Mouse (Mus musculus) spleen, adult 2 months (tissue): ENCODE data around the gene Gm17949. TPM values are rescaled to one million over a fixed set of nuclear protein-coding genes. Genes with fewer than 3 reads are reported as not detected.
A peak's percentile ranks its signal among the peaks of the same experiment; 100 is the strongest.

Experiments
- DNase-seq, 2 experiments: peaks; one replicate each; pipeline versions ENCODE4 v3.0.0 to v3.0.0-alpha.2; 2012 to 2021; ENCODE audit warnings: low spot score in 2 of 2, low read depth in 1 of 2
- H3K27ac ChIP-seq: fragments of 200-500 bp; 2 replicates; pipeline ENCODE4 v1.5.1; 2012; ENCODE audit warnings: low read length, inconsistent platforms; ENCODE audit not compliant: insufficient read depth
- H3K27me3 ChIP-seq: fragments of 200-500 bp; 2 replicates; pipeline ENCODE4 v1.6.1; 2012; ENCODE audit warnings: mild to moderate bottlenecking, moderate library complexity, low read length, inconsistent platforms; ENCODE audit not compliant: control insufficient read depth, insufficient read depth
- H3K36me3 ChIP-seq: fragments of 200-500 bp; 2 replicates; pipeline ENCODE4 v1.6.1; 2012; ENCODE audit warnings: mild to moderate bottlenecking, low read length, inconsistent platforms; ENCODE audit not compliant: control insufficient read depth, insufficient read depth
- H3K4me1 ChIP-seq: fragments of 200-500 bp; 2 replicates; pipeline ENCODE4 v1.6.1; 2011; ENCODE audit warnings: inconsistent platforms; ENCODE audit not compliant: control insufficient read depth, insufficient read depth, insufficient read length
- H3K4me3 ChIP-seq: fragments of 200-500 bp; 2 replicates; pipeline ENCODE4 v1.5.1; 2011; ENCODE audit warnings: mild to moderate bottlenecking, inconsistent platforms; ENCODE audit not compliant: insufficient read depth, insufficient read length; ENCODE audit errors: extremely low read depth
- CTCF ChIP-seq: fragments of 200-500 bp; IDR thresholded peaks from 2 replicates; pipeline ENCODE4 v1.5.1; 2011; ENCODE audit warnings: mild to moderate bottlenecking, inconsistent platforms; ENCODE audit not compliant: insufficient read depth, insufficient read length, insufficient replicate concordance; ENCODE audit errors: extremely low read depth
- POLR2A ChIP-seq: fragments of 200-500 bp; IDR thresholded peaks from 2 replicates; pipeline ENCODE4 v1.6.1; 2011; ENCODE audit warnings: low read depth, low read length, inconsistent platforms
- WGBS: fragments of 180-500 bp; shearing (Covaris S2); methylation state at CpG from one replicate; pipeline ENCODE4 v1.1.7; 2018; 5-methylcytosine and 5-hydroxymethylcytosine counted together
- polyA plus RNA-seq: library from polyadenylated mRNA; depleted of rRNA; stranded (reverse); fragments of >200 nt; gene quantifications from 2 replicates; pipeline ENCODE4 v1.2.3, GENCODE M21; 2012

Gene Gm17949
- polyA plus RNA-seq, 1 experiment: 0.07 TPM

DNA sequence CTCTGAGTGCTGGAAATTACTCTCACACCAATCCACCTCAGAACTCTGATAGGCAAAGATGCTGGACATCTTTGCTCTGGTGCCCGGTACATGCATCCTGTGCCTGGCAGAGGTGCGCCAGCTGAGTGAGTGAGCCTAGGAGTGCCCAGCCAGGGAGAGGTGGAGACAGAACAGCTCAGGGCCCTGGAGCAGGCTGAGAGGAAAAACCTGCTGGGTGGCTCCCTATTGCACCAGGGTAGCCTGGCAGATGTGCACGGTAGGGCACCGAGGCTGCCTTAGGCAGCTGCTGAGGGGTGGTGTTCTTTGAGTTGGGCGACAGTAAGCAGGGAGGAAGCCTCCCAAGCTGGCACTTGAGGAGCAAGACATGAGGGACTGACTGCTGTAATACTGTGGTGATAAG is 29.3 kb upstream of the Gm17949 start, which contains the start of gene Acer1:
Gene Acer1 (minus strand): TSS at position 114 of the 400 bp plus-strand sequence.
- H3K27ac ChIP-seq: no peak within 1 kb of the TSS
- H3K36me3 ChIP-seq: no peaks in the 10 kb centered on the region
- no peaks in the 10 kb centered on the region for H3K27me3 ChIP-seq
- 87% methylated on average over 5 of the region's 5 CpGs for WGBS
- no peaks in the 10 kb centered on the region for H3K4me1 ChIP-seq
- TF ChIP-seq POLR2A (no peak), CTCF (no peak)
- no peak for DNase-seq
- no peak within 1 kb of the TSS for H3K4me3 ChIP-seq

DNA sequence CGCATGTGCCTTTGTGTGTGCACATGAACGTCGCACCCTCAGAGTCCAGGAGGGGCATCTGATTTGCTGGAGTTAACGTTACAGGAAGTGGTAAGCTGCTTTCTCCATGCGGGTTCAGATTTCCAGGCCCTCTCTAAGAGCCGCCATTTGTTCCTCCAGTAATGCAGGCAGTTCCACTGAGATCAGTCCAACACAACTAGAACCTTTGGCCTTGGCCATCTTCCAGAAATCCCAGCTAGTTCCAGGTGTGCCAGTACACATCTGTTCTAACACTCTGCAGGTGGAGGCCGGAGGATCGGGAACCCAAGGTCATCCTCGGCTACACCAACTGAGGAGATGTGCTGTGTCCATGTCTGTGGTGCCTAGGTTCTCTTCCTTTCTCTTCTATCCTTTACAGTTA is 26.4 kb upstream of the Gm17949 start:
- Histone ChIP-seq H3K27me3 (no peaks in the 10 kb centered on the region), H3K4me1 (no peaks in the 10 kb centered on the region), H3K36me3 (no peaks in the 10 kb centered on the region), H3K27ac (no peak overlapping the region), H3K4me3 (no peak overlapping the region)
- TF ChIP-seq CTCF (no peak), POLR2A (no peak)
- 72% methylated on average over 9 of the region's 9 CpGs for WGBS
- DNase-seq: no peak

DNA sequence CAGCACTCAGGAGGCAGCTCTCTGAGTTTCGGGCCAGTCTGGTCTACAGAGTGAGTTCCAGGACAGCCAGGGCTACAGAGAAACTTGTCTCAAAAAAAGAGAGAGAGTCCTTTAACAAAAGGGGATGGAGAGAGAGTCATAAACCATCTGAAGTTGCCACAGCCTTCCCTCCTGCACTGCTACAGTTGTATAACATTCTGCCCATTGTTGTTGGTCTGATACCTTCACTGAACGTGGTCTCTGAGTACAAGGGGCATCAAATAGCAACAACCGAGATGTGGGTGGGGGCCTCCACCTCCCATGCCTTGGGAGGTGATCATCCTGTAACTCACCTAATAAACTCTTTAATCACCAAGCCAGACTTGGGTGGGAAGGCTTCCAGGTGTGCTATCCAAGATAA is 25.6 kb upstream of the Gm17949 start:
- Histone ChIP-seq H3K4me1 (no peaks in the 10 kb centered on the region), H3K27me3 (no peaks in the 10 kb centered on the region), H3K4me3 (no peak overlapping the region), H3K36me3 (no peaks in the 10 kb centered on the region), H3K27ac (no peak overlapping the region)
- WGBS: 83% methylated on average over 3 of the region's 3 CpGs
- no peak for DNase-seq
- TF ChIP-seq POLR2A (no peak), CTCF (no peak)

DNA sequence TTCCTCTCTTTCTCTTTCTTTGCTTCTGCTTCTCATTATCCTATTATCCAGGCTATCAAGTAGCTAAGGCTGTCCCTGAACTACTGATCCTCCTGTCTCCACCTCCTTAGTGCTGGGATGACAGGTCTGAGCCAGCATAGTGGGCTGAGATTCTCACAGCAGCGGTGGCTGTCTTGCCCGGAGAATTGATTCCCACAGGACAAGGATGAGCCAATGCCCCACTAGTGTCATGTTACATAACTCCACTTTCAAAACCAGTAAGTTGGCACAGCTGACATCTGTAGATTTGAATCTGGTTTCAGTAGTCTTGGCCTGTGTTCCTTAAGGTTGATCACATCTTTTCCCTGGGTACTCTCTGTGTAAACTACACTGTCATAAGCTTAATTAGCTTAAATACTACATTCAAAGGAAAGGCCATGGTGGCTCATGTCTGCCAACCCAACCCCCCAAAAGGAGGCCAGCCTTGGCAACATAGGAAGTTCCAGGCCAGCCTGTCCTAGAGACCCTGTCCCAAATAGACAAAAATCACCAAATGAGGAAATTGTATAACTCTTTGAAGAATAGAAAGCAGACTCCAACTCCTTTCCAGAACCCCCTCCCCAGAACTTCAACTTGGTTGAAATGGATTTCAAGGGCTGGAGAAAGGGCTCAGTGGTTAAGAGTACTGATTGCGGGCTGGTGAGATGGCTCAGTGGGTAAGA is 25.0 kb upstream of the Gm17949 start:
- Histone ChIP-seq H3K36me3 (no peaks in the 10 kb centered on the region), H3K27me3 (no peaks in the 10 kb centered on the region), H3K4me1 (peaks cover 5% of the 10 kb centered on the region; the same call in 1 of the 2 replicates), H3K4me3 (no peak overlapping the region), H3K27ac (no peak overlapping the region)
- TF ChIP-seq CTCF (no peak), POLR2A (no peak)
- 94% methylated on average over 3 of the region's 3 CpGs for whole genome bisulfite sequencing
- no peak for DNase-seq

DNA sequence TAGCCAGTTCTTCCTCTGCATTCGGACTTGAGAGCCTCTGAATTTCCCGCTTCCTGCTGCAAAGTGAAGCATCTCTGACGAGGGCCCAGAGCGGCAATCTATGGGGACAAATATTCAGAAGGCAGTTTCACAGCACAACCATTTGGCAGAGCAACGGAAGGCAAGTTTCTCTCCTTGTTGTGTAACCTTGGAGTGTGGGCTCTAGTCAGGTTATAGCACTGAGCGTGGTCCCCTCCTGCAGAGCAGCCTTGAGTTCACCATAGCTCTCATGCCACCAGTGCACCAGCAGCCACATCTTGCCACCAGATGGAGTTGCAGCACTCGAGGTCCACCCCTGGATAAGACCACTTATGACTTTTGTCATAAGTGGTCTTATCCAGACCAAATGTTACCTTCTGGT is 22.8 kb upstream of the Gm17949 start:
- Histone ChIP-seq H3K27ac (no peak overlapping the region), H3K36me3 (peaks cover 10% of the 10 kb centered on the region), H3K4me3 (no peak overlapping the region), H3K4me1 (peaks cover 6% of the 10 kb centered on the region; the same call in 1 of the 2 replicates), H3K27me3 (no peaks in the 10 kb centered on the region)
- TF ChIP-seq POLR2A: no peak
- TF ChIP-seq CTCF: no peak
- WGBS: 82% methylated on average over 7 of the region's 7 CpGs
- DNase-seq: peak in 1 of 2 experiments; percentile 5

DNA sequence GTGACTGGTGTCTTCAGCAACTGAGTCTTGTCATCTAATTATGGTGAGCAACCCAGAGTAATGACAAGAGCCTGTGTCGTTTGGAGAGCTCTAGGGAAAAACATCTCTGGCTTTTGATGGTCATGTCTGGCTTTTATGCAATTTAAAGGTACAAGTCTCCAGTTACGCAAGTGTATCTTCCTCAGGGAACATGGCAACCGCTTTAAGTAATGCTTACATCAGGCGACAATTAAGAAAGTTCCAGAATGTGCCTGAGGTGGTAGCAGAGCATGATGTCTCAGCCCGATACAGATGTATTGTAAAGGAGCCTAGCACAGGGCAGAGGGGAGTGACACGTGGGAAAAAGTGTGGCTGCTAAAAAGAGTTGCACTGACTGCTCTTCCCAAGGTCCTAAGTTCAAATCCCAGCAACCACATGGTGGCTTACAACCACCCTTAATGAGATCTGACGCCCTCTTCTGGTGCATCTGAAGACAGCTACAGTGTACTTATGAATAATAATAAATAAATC is 22.3 kb upstream of the Gm17949 start:
- H3K4me1 ChIP-seq: peaks cover 6% of the 10 kb centered on the region; the same call in 1 of the 2 replicates
- peak in 1 of 2 experiments; percentile 2 for DNase-seq
- peaks cover 14% of the 10 kb centered on the region for H3K36me3 ChIP-seq
- H3K4me3 ChIP-seq: no peak overlapping the region
- H3K27ac ChIP-seq: no peak overlapping the region
- WGBS: 70% methylated on average over 7 of the region's 7 CpGs
- H3K27me3 ChIP-seq: no peaks in the 10 kb centered on the region
- TF ChIP-seq CTCF (no peak), POLR2A (no peak)
